Mouse (Mus musculus) lung, postnatal 25 days (tissue): Measurements from ENCODE around the gene Cstf1.

Experiments
- DNase-seq: peaks from one replicate; pipeline ENCODE4 v3.0.0; 2022; ENCODE audit warnings: low spot score

Gene Cstf1

GRCm38 (mm10) chr2:172416876-172417275 is 46.4 kb downstream of the Cstf1 start:
- no peak for DNase-seq

- DNase-seq: no peak
Measured at GRCm38 (mm10) chr2:172418208-172418607, 47.7 kb downstream of the Cstf1 start.

- no peak for DNase-seq
Measured at GRCm38 (mm10) chr2:172430609-172431008, 60.1 kb downstream of the Cstf1 start.
